Mouse (Mus musculus) Patski (cell line): ENCODE data around the gene Xcr1. TPM values are rescaled to one million over a fixed set of nuclear protein-coding genes. Genes with fewer than 3 reads are reported as not detected.

Experiments
- ATAC-seq: fragments of 100-300 bp; one replicate; pipeline ENCODE4 v1.8.0; 2021
- CTCF ChIA-PET: fragments of 350-600 bp; sonication (Branson Sonifier 250); formaldehyde crosslinking; loops from one replicate; lab custom pipeline; 2022; ENCODE audit warnings: inconsistent platforms; lab: Charles Lee
- POLR2A ChIA-PET: fragments of 350-600 bp; sonication (Branson Sonifier 250); formaldehyde crosslinking; loops from one replicate; lab custom pipeline; 2022; ENCODE audit warnings: antibody characterized with exemption, inconsistent platforms; lab: Charles Lee
- DNase-seq: peaks from one replicate; pipeline ENCODE4 v3.0.0-alpha.2; 2011; ENCODE audit warnings: low read depth, low spot score
- H3K27me3 ChIP-seq: fragments of 371-371 bp; one replicate; pipeline ENCODE4 v1.5.1; 2021
- CTCF ChIP-seq: fragments of 100-300 bp; IDR thresholded peaks from one replicate; pipeline ENCODE4 v1.5.1; 2021
- in situ Hi-C: fragments of 300-500 bp; cut with MboI; formaldehyde crosslinking; loops from 3 replicates; pipeline ENCODE4 v1.11.1; 2018; ENCODE audit warnings: low pct_unique_long_range_greater_than_20kb, mixed read lengths
- polyA plus RNA-seq: library from polyadenylated mRNA; unstranded; gene quantifications from one replicate; pipeline ENCODE4 v1.2.3, GENCODE M21; 2021

Gene Xcr1
- polyA plus RNA-seq, 1 experiment from 2014 or later, result 0.12 TPM

DNA sequence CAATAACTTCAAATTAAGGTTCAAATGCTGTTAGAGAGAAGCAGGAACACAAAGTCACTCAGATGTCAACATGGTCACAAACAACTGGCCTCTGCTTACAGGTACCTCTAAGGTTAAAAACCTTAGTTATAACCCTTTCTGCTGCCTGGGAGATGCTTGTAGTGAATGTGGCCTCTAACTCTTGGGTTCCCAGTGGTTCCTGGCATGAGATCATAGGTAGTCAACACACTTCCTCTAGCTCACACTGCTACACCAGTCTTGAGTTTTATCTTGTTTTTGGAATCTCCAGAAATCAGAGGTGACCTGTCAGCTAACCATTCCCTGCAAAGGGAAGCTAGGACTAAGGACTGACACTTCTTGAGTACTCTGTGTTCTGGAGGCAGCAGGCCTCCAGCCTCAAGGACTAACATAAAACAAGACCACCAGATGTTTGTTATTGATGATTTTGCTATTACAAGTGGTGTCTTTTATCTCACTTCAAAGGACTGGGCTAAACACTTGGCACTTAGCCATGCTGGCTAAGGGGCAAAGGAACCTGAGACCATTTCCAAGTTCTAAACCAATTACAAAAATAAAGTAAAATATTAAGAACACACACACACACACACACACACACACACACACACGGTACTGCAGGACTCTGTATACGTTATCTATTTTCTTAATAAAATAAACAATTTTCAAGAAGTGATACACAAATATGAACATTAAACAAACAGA lies 11.7 kb downstream of the Xcr1 start:
- ATAC-seq (no peak), DNase-seq (no peak)
- in situ Hi-C loops, result no loop called here
- H3K27me3 ChIP-seq, result no peaks in the 10 kb centered on the region
- POLR2A ChIA-PET, result no interaction called here
- CTCF ChIA-PET, result no interaction called here
- TF ChIP-seq CTCF, result no peak

DNA sequence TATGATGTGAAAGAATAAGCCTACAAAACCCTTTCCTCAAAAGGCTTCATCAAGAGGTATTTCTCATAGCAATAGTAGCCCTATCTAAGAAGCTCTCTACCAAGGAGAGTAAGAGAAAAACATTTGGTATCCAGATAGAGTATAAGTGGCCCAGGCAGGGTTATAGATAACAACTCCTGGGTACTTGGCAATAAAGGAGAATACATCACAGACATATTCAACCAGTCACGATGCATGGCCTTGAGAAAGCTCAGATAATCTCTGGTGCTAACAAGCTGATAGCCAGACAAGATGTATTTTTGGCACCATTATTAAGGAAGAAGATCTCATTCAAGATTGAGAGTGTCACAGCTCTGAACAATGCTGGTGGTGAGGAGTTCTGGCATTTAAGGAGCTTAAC lies 15.3 kb downstream of the Xcr1 start:
- no peaks in the 10 kb centered on the region for H3K27me3 ChIP-seq
- TF ChIP-seq CTCF, result no peak
- no peak for DNase-seq
- ATAC-seq, result no peak
- ChIA-PET CTCF (interaction anchor here (0.6 to 1.2 kb wide), 2 partner anchors 12 to 42 kb away, joined by 3 read pairs; no protein-coding TSS in a partner anchor), POLR2A (no interaction called here)
- in situ Hi-C loops, result no loop called here

DNA sequence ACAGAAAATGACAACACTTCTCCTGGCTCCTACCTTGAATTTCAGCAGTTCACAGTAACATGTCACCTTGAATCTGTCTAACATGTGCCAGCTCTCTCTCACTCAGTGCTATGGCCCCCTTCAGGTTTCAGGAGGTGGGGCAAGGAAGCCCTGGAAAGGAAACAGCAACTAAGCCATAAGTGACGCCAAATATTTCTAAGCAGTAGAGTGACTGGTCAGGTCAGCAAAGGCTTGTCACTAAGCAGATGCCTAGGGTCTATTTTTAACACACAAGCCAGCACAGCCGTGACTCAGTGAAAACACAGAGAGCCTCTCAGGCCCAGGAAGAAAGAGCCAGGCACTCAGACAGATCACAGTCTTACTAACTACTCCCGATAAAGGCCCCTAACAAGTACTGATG lies 16.7 kb downstream of the Xcr1 start:
- ATAC-seq (peak; percentile 57), DNase-seq (no peak)
- ChIA-PET POLR2A (no interaction called here), CTCF (interaction anchor here (1.1 kb wide), 2 partner anchors 9 to 42 kb away, joined by 3 read pairs; no protein-coding TSS in a partner anchor)
- no peak for TF ChIP-seq CTCF
- H3K27me3 ChIP-seq, result no peaks in the 10 kb centered on the region
- in situ Hi-C loops, result no loop called here

DNA sequence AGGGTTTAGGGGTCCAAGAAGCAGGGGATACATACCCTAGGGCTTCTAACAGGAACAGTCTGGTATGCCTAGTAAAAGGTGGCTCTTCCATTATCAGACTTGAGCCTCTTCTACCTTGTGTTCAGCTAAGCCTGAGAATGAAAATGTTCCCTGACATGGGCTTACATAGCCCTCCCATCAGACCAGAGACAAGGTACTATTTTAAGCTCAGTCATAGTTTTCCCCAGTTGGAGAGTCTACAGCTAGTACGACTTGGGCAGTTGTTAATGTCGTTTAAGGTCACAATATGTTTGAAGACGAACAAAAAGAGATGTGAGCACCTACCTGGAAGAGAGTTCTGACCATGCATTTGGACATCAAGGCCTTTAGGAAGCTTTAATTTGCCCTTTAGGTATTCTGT lies 17.4 kb downstream of the Xcr1 start:
- ChIA-PET POLR2A (interaction anchor here (0.9 kb wide), 1 partner anchor 17 kb away, joined by 3 read pairs; no protein-coding TSS in a partner anchor), CTCF (interaction anchor here (1.1 kb wide), 2 partner anchors 10 to 42 kb away, joined by 3 read pairs; no protein-coding TSS in a partner anchor)
- H3K27me3 ChIP-seq, result no peaks in the 10 kb centered on the region
- no peak for TF ChIP-seq CTCF
- DNase-seq (no peak), ATAC-seq (no peak)
- in situ Hi-C loops, result no loop called here

- no peak for ATAC-seq
- in situ Hi-C loops, result no loop called here
- CTCF ChIA-PET, result no interaction called here
Observed at GRCm38 (mm10) chr9:123840243-123840642, 21.6 kb downstream of the Xcr1 start.

GRCm38 (mm10) chr9:123835851-123836250 lies 26.0 kb downstream of the Xcr1 start:
- ChIA-PET POLR2A (no interaction called here), CTCF (no interaction called here)
- ATAC-seq, result no peak
- DNase-seq, result no peak
- TF ChIP-seq CTCF, result no peak
- in situ Hi-C loops, result no loop called here
- H3K27me3 ChIP-seq, result no peaks in the 10 kb centered on the region

More at GRCm38 (mm10) chr9:123840243-123840642, 21.6 kb downstream of the Xcr1 start:
- no peak for TF ChIP-seq CTCF
- POLR2A ChIA-PET, result no interaction called here
- no peak for DNase-seq
- no peaks in the 10 kb centered on the region for H3K27me3 ChIP-seq

GRCm38 (mm10) chr9:123828916-123829315 lies 32.9 kb downstream of the Xcr1 start:
- in situ Hi-C loops, result no loop called here
- TF ChIP-seq CTCF, result no peak
- DNase-seq (no peak), ATAC-seq (no peak)
- ChIA-PET CTCF (interaction anchor here (1.3 kb wide), 1 partner anchor 20 kb away, joined by 3 read pairs; no protein-coding TSS in a partner anchor), POLR2A (interaction anchor here (1.1 kb wide), 1 partner anchor 14 kb away, joined by 3 read pairs; no protein-coding TSS in a partner anchor)
- no peaks in the 10 kb centered on the region for H3K27me3 ChIP-seq

DNA sequence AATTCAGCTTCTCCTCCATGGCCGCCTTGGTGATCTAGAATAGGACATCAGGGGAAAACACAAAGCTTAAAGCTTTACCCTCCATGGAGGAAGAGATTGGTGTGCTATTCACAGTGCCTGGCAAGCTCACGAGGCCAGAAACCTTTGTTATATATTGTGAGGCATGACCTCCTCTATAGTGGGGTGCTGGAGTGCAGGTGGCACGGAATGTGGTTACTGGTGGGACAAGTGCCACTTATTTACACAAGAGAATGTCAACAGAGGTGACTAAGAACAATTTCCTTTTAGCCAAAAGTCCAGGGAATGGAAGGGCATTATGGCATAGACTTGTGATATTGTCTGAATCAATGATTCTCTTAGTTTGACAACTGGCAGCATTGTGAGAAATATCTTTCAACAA lies 35.2 kb downstream of the Xcr1 start:
- no peak for TF ChIP-seq CTCF
- DNase-seq (no peak), ATAC-seq (no peak)
- ChIA-PET POLR2A (no interaction called here), CTCF (interaction anchor here (1.1 kb wide), 1 partner anchor 11 kb away, joined by 3 read pairs; no protein-coding TSS in a partner anchor)
- in situ Hi-C loops, result no loop called here
- H3K27me3 ChIP-seq, result no peaks in the 10 kb centered on the region

GRCm38 (mm10) chr9:123818601-123819000 lies 43.2 kb downstream of the Xcr1 start:
- CTCF ChIA-PET, result no interaction called here
- no peak for TF ChIP-seq CTCF
- POLR2A ChIA-PET, result no interaction called here

DNA sequence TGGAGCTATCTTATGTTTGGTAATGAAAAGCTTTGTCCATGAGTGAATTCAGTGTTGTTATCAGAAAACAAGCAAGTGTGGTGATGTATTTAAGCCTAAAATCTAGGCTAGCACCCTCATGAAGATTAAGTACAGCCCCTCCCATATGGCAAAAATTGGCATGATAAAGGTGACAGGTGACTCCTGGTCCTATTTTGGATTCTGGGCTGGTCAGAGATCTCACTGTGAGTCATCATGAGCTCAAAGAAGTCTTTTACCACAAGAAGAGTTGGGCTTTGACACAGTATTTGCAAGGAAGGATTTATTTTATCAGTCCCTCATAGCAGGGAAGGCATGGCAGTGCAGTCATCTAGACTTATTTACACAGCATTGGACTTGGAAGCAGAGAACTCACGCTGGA lies 45.8 kb downstream of the Xcr1 start:
- in situ Hi-C loops, result no loop called here
- ATAC-seq (no peak), DNase-seq (no peak)
- no peaks in the 10 kb centered on the region for H3K27me3 ChIP-seq
- POLR2A ChIA-PET, result interaction anchor here (1.5 kb wide), 1 partner anchor 20 kb away, joined by 3 read pairs; no protein-coding TSS in a partner anchor
- CTCF ChIA-PET, result no interaction called here
- no peak for TF ChIP-seq CTCF

More at GRCm38 (mm10) chr9:123818601-123819000, 43.2 kb downstream of the Xcr1 start:
- DNase-seq (no peak), ATAC-seq (no peak)
- no peaks in the 10 kb centered on the region for H3K27me3 ChIP-seq
- in situ Hi-C loops, result no loop called here

GRCm38 (mm10) chr9:123815444-123815843 lies 46.4 kb downstream of the Xcr1 start:
- in situ Hi-C loops, result no loop called here
- ChIA-PET CTCF (no interaction called here), POLR2A (interaction anchor here (1.5 kb wide), 1 partner anchor 19 kb away, joined by 3 read pairs; no protein-coding TSS in a partner anchor)
- no peak for TF ChIP-seq CTCF
- DNase-seq (no peak), ATAC-seq (no peak)
- H3K27me3 ChIP-seq, result no peaks in the 10 kb centered on the region
